Mouse (Mus musculus) fibroblast of lung, adult 2 months (primary cell): ENCODE measurements around the gene Gm10999.
"Not testable (repeated sequence)": the region's sequence is repeated elsewhere in the genome, so short reads cannot be mapped to it uniquely, and the experiment has no call there.

ENCODE experiments used
- DNase-seq: peaks from one replicate; pipeline ENCODE4 v3.0.0-alpha.2; 2011; ENCODE audit warnings: low read depth

The Gm10999 gene

GRCm38 (mm10) chr8:129131561-129131960 lies at the start of gene Gm10999:
Gm10999 (minus strand) TSS chr8:129131661.
- DNase-seq, result no peak

GRCm38 (mm10) chr8:129133475-129133874 lies 2.0 kb upstream of the Gm10999 start:
- DNase-seq, result no peak

GRCm38 (mm10) chr8:129115761-129116160 lies 15.7 kb downstream of the Gm10999 start:
- not testable (repeated sequence) for DNase-seq
